Mouse (Mus musculus) small intestine, adult 2 months (tissue): ENCODE measurements around the gene Ybx2. TPM values are rescaled to one million over a fixed set of nuclear protein-coding genes. Genes with fewer than 3 reads are reported as not detected.

ENCODE experiments used
- H3K27ac ChIP-seq: fragments of 200-500 bp; 2 replicates; pipeline ENCODE4 v1.5.1; 2012; ENCODE audit warnings: low read depth, low read length, control low read depth, inconsistent platforms; ENCODE audit not compliant: insufficient read depth
- H3K27me3 ChIP-seq: fragments of 200-500 bp; 2 replicates; pipeline ENCODE4 v1.6.1; 2012; ENCODE audit warnings: mild to moderate bottlenecking, moderate library complexity, low read length, inconsistent platforms; ENCODE audit not compliant: control insufficient read depth, insufficient read depth
- H3K36me3 ChIP-seq: fragments of 200-500 bp; 2 replicates; pipeline ENCODE4 v1.6.1; 2012; ENCODE audit warnings: mild to moderate bottlenecking, low read length, control low read depth, inconsistent platforms; ENCODE audit not compliant: control insufficient read depth, insufficient read depth
- H3K4me1 ChIP-seq: fragments of 200-500 bp; 2 replicates; pipeline ENCODE4 v1.6.1; 2012; ENCODE audit warnings: low read length, inconsistent platforms, mixed read lengths; ENCODE audit not compliant: control insufficient read depth, insufficient read depth, insufficient read length
- H3K4me3 ChIP-seq: fragments of 200-500 bp; 2 replicates; pipeline ENCODE4 v1.5.1; 2012; ENCODE audit warnings: low read depth, mild to moderate bottlenecking, control low read depth, inconsistent platforms, low read length, moderate library complexity
- CTCF ChIP-seq: fragments of 200-500 bp; IDR thresholded peaks from 2 replicates; pipeline ENCODE4 v1.5.1; 2012; ENCODE audit warnings: low read depth, mild to moderate bottlenecking, control low read depth, inconsistent platforms, low read length, moderate library complexity, mixed read lengths; ENCODE audit not compliant: insufficient replicate concordance, insufficient read length; ENCODE audit errors: extremely low read depth
- POLR2A ChIP-seq: fragments of 200-500 bp; IDR thresholded peaks from 2 replicates; pipeline ENCODE4 v1.6.1; 2012; ENCODE audit warnings: low read depth, mild to moderate bottlenecking, control low read depth, inconsistent platforms, low read length, moderate library complexity
- WGBS: fragments of 180-500 bp; shearing (Covaris S2); methylation state at CpG from one replicate; pipeline ENCODE4 v1.1.7; 2018; 5-methylcytosine and 5-hydroxymethylcytosine counted together
- polyA plus RNA-seq: library from polyadenylated mRNA; depleted of rRNA; stranded (reverse); fragments of >200 nt; gene quantifications from 2 replicates; pipeline ENCODE4 v1.2.3, GENCODE M21; 2012

Ybx2 gene
- polyA plus RNA-seq, 1 experiment = 11.4 TPM

DNA sequence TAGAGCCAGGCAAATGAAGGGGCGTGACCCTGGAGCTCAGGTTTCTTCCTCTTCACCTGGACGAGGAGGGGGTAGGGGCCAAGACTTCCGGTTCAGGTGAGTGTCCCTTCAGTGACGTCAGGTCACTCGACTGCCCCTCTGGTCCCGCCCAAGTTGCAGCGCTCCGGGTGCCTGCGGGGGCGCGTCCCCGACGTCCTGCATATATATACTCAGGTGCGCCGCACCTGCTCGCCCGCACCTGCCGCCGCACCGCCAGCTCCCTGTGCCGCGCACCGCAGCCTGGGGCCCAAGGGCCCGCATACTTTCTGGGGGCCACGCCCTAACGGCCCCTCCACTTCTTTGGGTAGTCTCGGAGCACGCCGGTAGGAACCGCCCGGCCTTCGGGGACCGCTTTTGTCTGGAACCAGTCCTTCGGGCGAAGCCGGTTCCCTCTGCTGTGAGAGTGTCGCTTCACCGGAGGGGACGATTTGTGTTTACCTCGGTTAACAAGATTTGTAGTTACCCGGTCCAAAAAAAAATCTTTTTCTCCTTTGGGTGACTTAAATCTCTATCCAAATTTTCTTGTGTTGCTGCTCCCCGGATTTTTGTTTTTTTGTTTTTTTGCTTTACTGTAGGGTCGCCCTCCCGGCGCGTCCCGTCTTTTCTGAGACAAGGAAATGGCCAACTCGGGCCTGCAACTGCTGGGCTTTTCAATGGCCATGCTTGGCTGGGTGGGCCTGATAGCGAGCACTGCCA lies 29.8 kb downstream of the Ybx2 start:
- Histone ChIP-seq H3K4me1 (peaks cover 19% of the 10 kb centered on the region; the same call in 1 of the 2 replicates), H3K36me3 (peaks cover 28% of the 10 kb centered on the region), H3K4me3 (peak overlapping the region; percentile 78), H3K27me3 (no peaks in the 10 kb centered on the region), H3K27ac (peak overlapping the region; percentile 99)
- 2% methylated on average over 49 of the region's 49 CpGs for whole genome bisulfite sequencing
- TF ChIP-seq CTCF (no peak), POLR2A (peak; percentile 97)

DNA sequence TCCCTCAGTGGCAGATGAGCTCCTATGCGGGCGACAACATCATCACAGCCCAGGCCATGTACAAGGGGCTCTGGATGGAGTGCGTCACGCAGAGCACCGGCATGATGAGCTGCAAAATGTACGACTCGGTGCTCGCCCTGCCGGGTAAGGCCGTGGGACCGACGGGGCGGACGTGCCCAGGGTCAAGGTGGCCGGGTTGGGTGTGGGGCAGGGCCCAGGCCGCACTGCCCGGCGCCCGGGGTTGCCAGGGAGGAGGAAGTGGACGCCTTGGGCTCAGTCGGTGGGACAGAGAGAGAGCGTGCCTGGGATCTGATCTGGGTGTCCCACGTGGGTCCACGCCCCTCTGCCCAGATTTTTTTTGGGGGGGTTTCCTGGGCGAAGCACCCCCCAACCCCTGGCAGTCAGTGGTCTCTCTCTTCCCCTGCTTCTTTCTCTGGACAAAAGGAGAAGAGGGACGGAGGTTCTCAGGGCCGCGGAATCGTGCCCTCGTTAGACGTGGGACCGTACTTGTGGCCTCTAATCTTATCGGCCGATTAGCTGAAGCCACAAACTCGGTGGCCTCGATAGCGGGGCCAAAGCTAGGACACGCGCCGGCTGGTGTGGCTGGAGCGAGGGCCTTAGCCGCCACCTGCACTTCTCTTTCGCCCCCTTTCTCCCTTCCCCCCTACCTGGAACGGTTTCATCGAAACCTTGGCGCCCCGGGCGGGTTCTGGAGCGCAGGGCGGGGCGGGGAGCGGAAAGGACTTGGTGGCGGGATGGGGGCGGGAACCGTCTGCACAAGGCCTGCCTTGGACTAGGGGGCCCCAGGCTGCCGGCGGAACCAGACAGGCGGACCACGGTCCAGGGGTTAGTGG lies 30.6 kb downstream of the Ybx2 start:
- Histone ChIP-seq H3K27ac (peak overlapping the region; percentile 99), H3K36me3 (peaks cover 29% of the 10 kb centered on the region), H3K4me3 (peak overlapping the region; percentile 78), H3K4me1 (peaks cover 21% of the 10 kb centered on the region; the same call in 1 of the 2 replicates), H3K27me3 (no peaks in the 10 kb centered on the region)
- WGBS = 2% methylated on average over 59 of the region's 59 CpGs
- TF ChIP-seq POLR2A (0 out of 2 replicates have a peak, but pooled peaks have one; percentile 7), CTCF (no peak)

DNA sequence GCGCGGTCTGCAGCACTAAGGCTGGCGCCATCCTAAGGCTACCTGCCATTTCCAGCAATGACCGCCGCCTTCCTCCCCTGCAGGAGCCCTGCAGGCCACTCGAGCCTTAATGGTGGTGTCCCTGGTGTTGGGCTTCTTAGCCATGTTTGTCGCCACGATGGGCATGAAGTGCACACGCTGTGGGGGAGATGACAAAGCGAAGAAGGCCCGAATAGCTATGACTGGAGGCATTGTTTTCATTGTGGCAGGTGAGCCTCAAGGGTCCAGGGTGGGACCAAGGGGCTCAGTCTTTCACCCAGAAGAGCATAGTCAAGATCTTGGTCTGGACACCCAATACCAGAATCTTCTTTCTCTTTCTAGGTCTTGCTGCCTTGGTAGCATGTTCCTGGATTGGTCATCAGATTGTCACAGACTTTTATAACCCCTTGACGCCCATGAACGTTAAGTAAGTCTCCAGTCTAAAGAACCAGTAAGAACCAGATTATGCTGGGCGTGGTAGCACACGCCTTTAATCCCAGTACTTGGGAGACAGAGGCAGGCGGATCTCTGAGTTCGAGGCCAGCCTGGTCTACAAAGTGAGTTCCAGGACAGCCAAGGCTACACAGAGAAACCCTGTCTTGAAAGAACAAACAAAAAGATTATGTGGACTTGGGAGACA lies 31.4 kb downstream of the Ybx2 start:
- WGBS = 15% methylated on average over 17 of the region's 17 CpGs
- peak overlapping the region; percentile 99 for H3K27ac ChIP-seq
- TF ChIP-seq CTCF = no peak
- TF ChIP-seq POLR2A = no peak
- H3K4me1 ChIP-seq = peaks cover 20% of the 10 kb centered on the region; the same call in 1 of the 2 replicates
- no peaks in the 10 kb centered on the region for H3K27me3 ChIP-seq
- peaks cover 31% of the 10 kb centered on the region for H3K36me3 ChIP-seq
- H3K4me3 ChIP-seq = peak overlapping the region; percentile 78

- Histone ChIP-seq H3K4me3 (peak overlapping the region; percentile 51), H3K4me1 (peaks cover 14% of the 10 kb centered on the region; the same call in 1 of the 2 replicates), H3K27me3 (no peaks in the 10 kb centered on the region), H3K27ac (peak overlapping the region; percentile 99), H3K36me3 (peaks cover 38% of the 10 kb centered on the region)
- 23% methylated on average over 4 of the region's 4 CpGs for WGBS
- TF ChIP-seq CTCF = no peak
- no peak for TF ChIP-seq POLR2A
These were observed 33.2 kb downstream of the Ybx2 start for GRCm38 (mm10) chr11:69968793-69969192.

GRCm38 (mm10) chr11:69970222-69970621 lies 34.6 kb downstream of the Ybx2 start:
- TF ChIP-seq POLR2A = no peak
- 23% methylated on average over 6 of the region's 6 CpGs for WGBS

DNA sequence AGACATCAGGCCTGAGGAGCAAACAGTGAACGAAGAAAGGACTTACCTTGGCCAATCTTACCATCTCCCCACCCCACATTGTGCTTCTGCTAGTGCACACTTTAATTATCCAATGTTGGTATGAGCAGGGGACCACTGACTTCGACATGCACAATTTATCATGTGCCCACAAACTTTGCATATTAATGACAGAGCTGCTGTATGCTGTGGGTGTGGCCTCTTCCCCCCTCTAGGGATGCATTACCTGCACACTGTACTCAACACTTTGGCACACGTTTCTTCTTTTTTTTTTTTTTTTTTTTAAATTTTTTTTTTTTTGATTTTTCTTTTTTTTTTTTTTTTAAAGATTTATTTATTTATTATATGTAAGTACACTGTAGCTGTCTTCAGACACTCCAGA lies 35.2 kb downstream of the Ybx2 start:
- Histone ChIP-seq H3K36me3 (peaks cover 49% of the 10 kb centered on the region), H3K4me1 (peaks cover 13% of the 10 kb centered on the region; the same call in 1 of the 2 replicates), H3K4me3 (no peak overlapping the region), H3K27ac (peak overlapping the region; percentile 83), H3K27me3 (no peaks in the 10 kb centered on the region)
- TF ChIP-seq CTCF = no peak
- TF ChIP-seq POLR2A = no peak
- 20% methylated on average over 3 of the region's 3 CpGs for WGBS

More at GRCm38 (mm10) chr11:69970222-69970621, 34.6 kb downstream of the Ybx2 start:
- Histone ChIP-seq H3K4me3 (no peak overlapping the region), H3K36me3 (peaks cover 49% of the 10 kb centered on the region), H3K4me1 (peaks cover 13% of the 10 kb centered on the region; the same call in 1 of the 2 replicates), H3K27ac (peak overlapping the region; percentile 83), H3K27me3 (no peaks in the 10 kb centered on the region)
